Mouse (Mus musculus): ENCODE results near the gene Ikzf3. TPM values are rescaled to one million over a fixed set of nuclear protein-coding genes. Genes with fewer than 3 reads are reported as not detected.

Gene Ikzf3
- polyA plus RNA-seq, 1 experiment from 2014 or later = not detected

GRCm38 (mm10) chr11:98426592-98426991 is 119.2 kb downstream of the Ikzf3 start:
- H3K27ac ChIP-seq = no peak overlapping the region
- H3K27me3 ChIP-seq = no peaks in the 10 kb centered on the region
- H3K36me3 ChIP-seq (ENCODE audit: poor library complexity, severe bottlenecking) = peaks cover 26% of the 10 kb centered on the region; the same call in 1 of the 2 replicates
- 94% methylated on average over 7 of the region's 7 CpGs for WGBS
- H3K4me1 ChIP-seq = no peaks in the 10 kb centered on the region
- no peak for ATAC-seq
- H3K4me3 ChIP-seq = no peak overlapping the region
- 0 out of 2 replicates have a peak overlapping the region, but pooled peaks have one; percentile 26 for H3K9ac ChIP-seq
- H3K4me2 ChIP-seq = no peak overlapping the region
- H3K9me3 ChIP-seq (replicated peaks) = no peaks in the 10 kb centered on the region

GRCm38 (mm10) chr11:98418939-98419547 is 126.8 kb downstream of the Ikzf3 start:
- no peak overlapping the region for H3K9ac ChIP-seq

GRCm38 (mm10) chr11:98418273-98418672 is 127.6 kb downstream of the Ikzf3 start:
- 74% methylated on average over 6 of the region's 6 CpGs for WGBS
- H3K4me2 ChIP-seq = no peak overlapping the region
- no peak overlapping the region for H3K9ac ChIP-seq
- peaks cover 13% of the 10 kb centered on the region; the same call in 1 of the 2 replicates for H3K4me1 ChIP-seq
- peaks cover 13% of the 10 kb centered on the region; the same call in 1 of the 2 replicates for H3K27me3 ChIP-seq
- H3K9me3 ChIP-seq (replicated peaks) = no peaks in the 10 kb centered on the region
- no peak overlapping the region for H3K27ac ChIP-seq
- no peak for ATAC-seq
- H3K36me3 ChIP-seq (ENCODE audit: poor library complexity, severe bottlenecking) = no peaks in the 10 kb centered on the region
- H3K4me3 ChIP-seq = no peak overlapping the region

More at GRCm38 (mm10) chr11:98418939-98419547, 126.8 kb downstream of the Ikzf3 start:
- Histone ChIP-seq H3K9me3 (replicated peaks) (no peaks in the 10 kb centered on the region), H3K4me2 (no peak overlapping the region), H3K36me3 (ENCODE audit: poor library complexity, severe bottlenecking) (no peaks in the 10 kb centered on the region), H3K27me3 (peaks cover 8% of the 10 kb centered on the region; the same call in 1 of the 2 replicates), H3K4me1 (peaks cover 5% of the 10 kb centered on the region; the same call in 1 of the 2 replicates), H3K4me3 (no peak overlapping the region), H3K27ac (no peak overlapping the region)
- ATAC-seq = no peak
- 88% methylated on average over 10 of the region's 10 CpGs for WGBS

- WGBS = 92% methylated on average over 1 of the region's 1 CpGs
- H3K4me2 ChIP-seq = no peak overlapping the region
- no peak overlapping the region for H3K9ac ChIP-seq
- no peaks in the 10 kb centered on the region for H3K36me3 ChIP-seq (ENCODE audit: poor library complexity, severe bottlenecking)
- H3K4me3 ChIP-seq = no peak overlapping the region
- no peaks in the 10 kb centered on the region for H3K9me3 ChIP-seq (replicated peaks)
- H3K27me3 ChIP-seq = peaks cover 20% of the 10 kb centered on the region; the same call in 1 of the 2 replicates
- peaks cover 23% of the 10 kb centered on the region for H3K4me1 ChIP-seq
- H3K27ac ChIP-seq = no peak overlapping the region
- ATAC-seq = no peak
These were observed 128.8 kb downstream of the Ikzf3 start for GRCm38 (mm10) chr11:98417074-98417473.

Other genes with a start within 250 kb of the Ikzf3 start
- 45.4 and 72.1 TPM in 2 replicates for gene Neurod2, start 216.4 kb downstream of the Ikzf3 start, polyA plus RNA-seq (2015; fragmentation: Nextera tagmentation; extraction: Ambion mirVana)
- 14.6 and 20.0 TPM in 2 replicates for gene Ppp1r1b, start 197.6 kb downstream of the Ikzf3 start, polyA plus RNA-seq (2015; fragmentation: Nextera tagmentation; extraction: Ambion mirVana)
- 44.0 and 45.5 TPM in 2 replicates for gene Stard3, start 187.7 kb downstream of the Ikzf3 start, polyA plus RNA-seq (2015; fragmentation: Nextera tagmentation; extraction: Ambion mirVana)
- gene Tcap, start 162.2 kb downstream of the Ikzf3 start, polyA plus RNA-seq (2015; fragmentation: Nextera tagmentation; extraction: Ambion mirVana) = 0.18 and 0.19 TPM in 2 replicates
- gene Pnmt, start 159.6 kb downstream of the Ikzf3 start, polyA plus RNA-seq (2015; fragmentation: Nextera tagmentation; extraction: Ambion mirVana) = 0.35 TPM in 1 of 2 replicates, not detected in the other
- gene Pgap3, start 145.5 kb downstream of the Ikzf3 start, polyA plus RNA-seq (2015; fragmentation: Nextera tagmentation; extraction: Ambion mirVana) = 6.7 and 9.2 TPM in 2 replicates
- 6.7 and 7.4 TPM in 2 replicates for gene Erbb2, start 133.6 kb downstream of the Ikzf3 start, polyA plus RNA-seq (2015; fragmentation: Nextera tagmentation; extraction: Ambion mirVana)
- gene Mien1, start 107.0 kb downstream of the Ikzf3 start, polyA plus RNA-seq (2015; fragmentation: Nextera tagmentation; extraction: Ambion mirVana) = 208 and 237 TPM in 2 replicates
- gene Grb7, start 99.6 kb downstream of the Ikzf3 start, polyA plus RNA-seq (2015; fragmentation: Nextera tagmentation; extraction: Ambion mirVana) = 0.21 and 0.35 TPM in 2 replicates
- not detected in 2 replicates for gene Zpbp2, start 5.1 kb upstream of the Ikzf3 start, polyA plus RNA-seq (2015; fragmentation: Nextera tagmentation; extraction: Ambion mirVana)
- 77.3 and 88.0 TPM in 2 replicates for gene Ormdl3, start 41.3 kb upstream of the Ikzf3 start, polyA plus RNA-seq (2015; fragmentation: Nextera tagmentation; extraction: Ambion mirVana)
- not detected in 2 replicates for gene Lrrc3c, start 52.3 kb upstream of the Ikzf3 start, polyA plus RNA-seq (2015; fragmentation: Nextera tagmentation; extraction: Ambion mirVana)
- gene Gm12355, start 79.6 kb upstream of the Ikzf3 start, polyA plus RNA-seq (2015; fragmentation: Nextera tagmentation; extraction: Ambion mirVana) = 1.2 and 1.3 TPM in 2 replicates
- gene Gsdma3, start 80.3 kb upstream of the Ikzf3 start, polyA plus RNA-seq (2015; fragmentation: Nextera tagmentation; extraction: Ambion mirVana) = not detected in 2 replicates
- not detected in 2 replicates for gene Gsdma2, start 100.7 kb upstream of the Ikzf3 start, polyA plus RNA-seq (2015; fragmentation: Nextera tagmentation; extraction: Ambion mirVana)
- gene Gsdma, start 118.3 kb upstream of the Ikzf3 start, polyA plus RNA-seq (2015; fragmentation: Nextera tagmentation; extraction: Ambion mirVana) = not detected in 2 replicates
- gene Psmd3, start 136.5 kb upstream of the Ikzf3 start, polyA plus RNA-seq (2015; fragmentation: Nextera tagmentation; extraction: Ambion mirVana) = 187 and 198 TPM in 2 replicates
- gene Csf3, start 155.2 kb upstream of the Ikzf3 start, polyA plus RNA-seq (2015; fragmentation: Nextera tagmentation; extraction: Ambion mirVana) = 0.12 TPM in 1 of 2 replicates, not detected in the other
- gene Med24, start 183.4 kb upstream of the Ikzf3 start, polyA plus RNA-seq (2015; fragmentation: Nextera tagmentation; extraction: Ambion mirVana) = 79.0 and 86.0 TPM in 2 replicates
- gene Thra, start 194.6 kb upstream of the Ikzf3 start, polyA plus RNA-seq (2015; fragmentation: Nextera tagmentation; extraction: Ambion mirVana) = 93.5 and 95.2 TPM in 2 replicates
- 2.1 and 2.3 TPM in 2 replicates for gene Nr1d1, start 229.3 kb upstream of the Ikzf3 start, polyA plus RNA-seq (2015; fragmentation: Nextera tagmentation; extraction: Ambion mirVana)
- 31.3 and 32.9 TPM in 2 replicates for gene Msl1, start 249.5 kb upstream of the Ikzf3 start, polyA plus RNA-seq (2015; fragmentation: Nextera tagmentation; extraction: Ambion mirVana)